Mouse (Mus musculus): ENCODE measurements around the gene Dhrs13. TPM values are rescaled to one million over a fixed set of nuclear protein-coding genes. Genes with fewer than 3 reads are reported as not detected.
"Not testable (repeated sequence)": the region's sequence is repeated elsewhere in the genome, so short reads cannot be mapped to it uniquely, and the experiment has no call there.

Gene Dhrs13
- polyA plus RNA-seq, 1 experiment from 2014 or later = 51.3 TPM

DNA sequence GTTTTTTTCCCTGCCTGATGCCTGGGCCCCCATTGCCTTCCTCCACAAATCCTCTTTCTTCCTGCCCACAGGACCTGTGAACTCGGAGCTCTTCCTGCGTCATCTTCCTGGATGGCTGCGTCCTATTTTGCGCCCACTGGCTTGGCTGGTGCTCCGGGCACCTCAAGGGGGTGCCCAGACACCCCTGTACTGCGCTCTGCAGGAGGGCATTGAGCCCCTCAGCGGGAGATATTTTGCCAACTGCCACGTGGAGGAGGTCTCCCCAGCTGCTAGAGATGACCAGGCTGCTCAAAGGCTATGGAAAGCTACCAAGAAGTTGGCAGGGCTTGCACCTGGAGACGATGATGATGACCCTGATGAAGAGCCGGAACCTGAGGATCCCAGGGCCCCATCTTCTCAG, 4.7 kb downstream of the Dhrs13 start:
- H3K27ac ChIP-seq (replicated peaks; ENCODE audit: low read depth, low read length) = no peak overlapping the region
- no peaks in the 10 kb centered on the region for H3K27me3 ChIP-seq (ENCODE audit: control insufficient read depth, insufficient read depth, low read length)
- ATAC-seq (ENCODE audit: low FRiP score, low TSS enrichment) = no peak
- no peak for DNase-seq
- 0 out of 2 replicates have a peak, but pooled peaks cover 12% of the 10 kb centered on the region for H3K36me3 ChIP-seq (ENCODE audit: control insufficient read depth, insufficient read depth, low read length)
- no peak overlapping the region for H3K4me3 ChIP-seq (replicated peaks; ENCODE audit: low read depth, low read length)
- H3K9ac ChIP-seq (replicated peaks; ENCODE audit: low read length) = no peak overlapping the region
- 84% methylated on average over 10 of the region's 10 CpGs for WGBS
- no peak overlapping the region for H3K4me2 ChIP-seq (ENCODE audit: low read length)
- no peaks in the 10 kb centered on the region for H3K9me3 ChIP-seq (ENCODE audit: control insufficient read depth, low read length)
- H3K4me1 ChIP-seq (ENCODE audit: control insufficient read depth, insufficient read depth, low read length) = peaks cover 23% of the 10 kb centered on the region

DNA sequence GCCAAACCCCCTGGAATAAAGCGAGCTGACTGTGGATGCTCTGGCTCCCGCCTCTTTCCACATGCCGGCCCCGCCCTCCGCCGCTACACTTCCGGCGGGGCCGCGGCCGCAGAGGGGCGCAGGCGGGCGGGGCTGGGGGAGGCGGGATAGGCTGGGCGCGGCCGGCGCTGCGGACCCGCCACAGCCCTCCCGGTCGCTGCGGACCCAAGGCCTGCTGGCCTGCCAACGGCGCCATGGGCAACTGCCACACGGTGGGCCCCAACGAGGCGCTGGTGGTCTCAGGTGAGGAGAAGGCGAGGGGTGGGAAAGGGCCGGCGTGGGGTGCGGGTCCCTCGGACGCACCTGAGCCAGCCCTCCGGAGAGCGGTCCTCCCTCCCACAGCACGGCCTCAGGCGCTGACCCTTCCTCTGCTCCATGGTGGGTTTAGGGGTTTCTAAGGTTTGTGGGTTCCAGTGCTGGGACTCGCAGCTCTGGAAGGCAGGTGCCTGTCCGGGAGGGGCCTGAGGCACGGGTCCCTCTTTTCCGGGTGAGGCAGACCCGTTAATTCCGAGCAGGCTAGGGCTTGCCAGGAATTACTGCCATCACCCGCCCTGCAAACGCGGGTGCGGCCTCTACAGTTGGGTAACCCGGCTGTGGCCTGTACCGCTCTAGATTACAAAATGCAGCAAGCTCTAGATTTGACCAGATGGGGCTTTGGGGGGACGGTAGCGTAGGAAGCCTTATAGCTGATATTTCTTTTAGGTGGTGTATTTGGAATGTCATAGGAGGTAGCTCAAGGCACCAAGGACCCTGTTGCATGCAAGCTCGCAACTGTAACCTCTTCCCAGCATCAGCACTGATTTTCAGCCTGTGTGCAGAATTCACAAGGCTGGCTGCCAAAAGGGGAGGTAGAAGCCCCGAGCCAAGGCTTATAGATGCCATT, 6.0 kb downstream of the Dhrs13 start, which contains the start of gene Flot2:
Gene Flot2 (plus strand): TSS at position 101 of the 922 bp plus-strand sequence.
- Histone ChIP-seq H3K4me2 (ENCODE audit: low read length) (peak within 1 kb of the TSS; percentile 82), H3K36me3 (ENCODE audit: control insufficient read depth, insufficient read depth, low read length) (0 out of 2 replicates have a peak, but pooled peaks cover 12% of the 10 kb centered on the region), H3K9me3 (ENCODE audit: control insufficient read depth, low read length) (no peaks in the 10 kb centered on the region), H3K9ac (replicated peaks; ENCODE audit: low read length) (peak within 1 kb of the TSS; percentile 94), H3K27ac (replicated peaks; ENCODE audit: low read depth, low read length) (peak within 1 kb of the TSS; percentile 86), H3K4me3 (replicated peaks; ENCODE audit: low read depth, low read length) (peak within 1 kb of the TSS; percentile 88), H3K4me1 (ENCODE audit: control insufficient read depth, insufficient read depth, low read length) (peaks cover 19% of the 10 kb centered on the region), H3K27me3 (ENCODE audit: control insufficient read depth, insufficient read depth, low read length) (no peaks in the 10 kb centered on the region)
- WGBS = 2% methylated on average over 52 of the region's 55 CpGs
- DNase-seq (peak; percentile 87), ATAC-seq (ENCODE audit: low FRiP score, low TSS enrichment) (peak; percentile 88)

DNA sequence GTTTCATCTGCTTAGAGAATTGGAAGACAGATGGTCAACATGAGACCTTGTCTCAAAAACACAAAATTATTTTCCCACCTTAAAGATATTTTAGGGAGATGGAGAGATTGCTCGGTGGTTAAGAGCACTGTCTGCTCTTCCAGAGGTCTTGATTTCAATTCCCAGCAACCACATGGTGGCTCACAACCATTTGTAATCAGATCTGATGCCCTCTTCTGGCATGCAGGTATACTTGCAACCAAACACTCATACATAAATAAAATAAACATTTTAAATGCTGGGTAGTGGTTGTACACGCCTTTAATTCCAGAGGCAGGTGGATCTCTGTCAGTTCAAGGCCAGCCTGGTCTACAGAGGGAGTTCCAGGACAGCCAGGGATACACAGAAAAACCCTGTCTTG, 8.8 kb downstream of the Dhrs13 start:
- H3K36me3 ChIP-seq (ENCODE audit: control insufficient read depth, insufficient read depth, low read length) = 0 out of 2 replicates have a peak, but pooled peaks cover 7% of the 10 kb centered on the region
- H3K4me1 ChIP-seq (ENCODE audit: control insufficient read depth, insufficient read depth, low read length) = peaks cover 11% of the 10 kb centered on the region; the same call in 1 of the 2 replicates
- no peak for ATAC-seq (ENCODE audit: low FRiP score, low TSS enrichment)
- no peak overlapping the region for H3K4me2 ChIP-seq (ENCODE audit: low read length)
- no peak overlapping the region for H3K9ac ChIP-seq (replicated peaks; ENCODE audit: low read length)
- H3K27me3 ChIP-seq (ENCODE audit: control insufficient read depth, insufficient read depth, low read length) = no peaks in the 10 kb centered on the region
- no peaks in the 10 kb centered on the region for H3K9me3 ChIP-seq (ENCODE audit: control insufficient read depth, low read length)
- no peak overlapping the region for H3K27ac ChIP-seq (replicated peaks; ENCODE audit: low read depth, low read length)
- H3K4me3 ChIP-seq (replicated peaks; ENCODE audit: low read depth, low read length) = no peak overlapping the region
- 71% methylated on average over 2 of the region's 2 CpGs for WGBS
- no peak for DNase-seq

DNA sequence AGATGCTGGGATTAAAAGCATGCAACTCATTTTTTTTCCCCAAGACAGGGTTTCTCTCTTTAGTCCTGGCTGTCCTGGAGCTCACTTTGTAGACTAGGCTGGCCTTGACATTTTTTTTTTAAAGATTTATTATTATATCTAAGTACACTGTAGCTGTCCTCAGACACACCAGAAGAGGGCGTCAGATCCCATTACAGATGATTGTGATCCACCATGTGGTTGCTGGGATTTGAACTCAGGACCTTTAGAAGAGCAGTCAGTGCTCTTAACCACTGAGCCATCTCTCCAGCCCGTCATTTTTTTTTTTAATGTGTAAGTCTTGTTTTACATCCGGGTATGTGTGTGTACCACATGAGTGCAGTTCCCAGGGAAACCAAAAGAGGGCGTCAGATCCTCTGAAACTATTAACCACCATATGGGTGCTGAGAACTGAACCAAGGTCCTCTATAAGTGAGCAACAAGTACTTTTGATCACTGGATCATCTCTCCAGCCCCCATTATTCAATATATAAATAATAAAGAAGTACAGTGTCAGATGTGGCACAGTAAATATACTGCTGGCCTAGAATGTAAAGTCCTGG, 10.3 kb downstream of the Dhrs13 start:
- H3K4me3 ChIP-seq (replicated peaks; ENCODE audit: low read depth, low read length); H3K27me3 ChIP-seq (ENCODE audit: control insufficient read depth, insufficient read depth, low read length); ATAC-seq (ENCODE audit: low FRiP score, low TSS enrichment); H3K4me2 ChIP-seq (ENCODE audit: low read length); H3K36me3 ChIP-seq (ENCODE audit: control insufficient read depth, insufficient read depth, low read length); H3K9ac ChIP-seq (replicated peaks; ENCODE audit: low read length); DNase-seq; H3K9me3 ChIP-seq (ENCODE audit: control insufficient read depth, low read length); H3K27ac ChIP-seq (replicated peaks; ENCODE audit: low read depth, low read length): not testable (repeated sequence)
- H3K4me1 ChIP-seq (ENCODE audit: control insufficient read depth, insufficient read depth, low read length) = peaks cover 11% of the 10 kb centered on the region; the same call in 1 of the 2 replicates
- WGBS = 95% methylated on average over 4 of the region's 4 CpGs

DNA sequence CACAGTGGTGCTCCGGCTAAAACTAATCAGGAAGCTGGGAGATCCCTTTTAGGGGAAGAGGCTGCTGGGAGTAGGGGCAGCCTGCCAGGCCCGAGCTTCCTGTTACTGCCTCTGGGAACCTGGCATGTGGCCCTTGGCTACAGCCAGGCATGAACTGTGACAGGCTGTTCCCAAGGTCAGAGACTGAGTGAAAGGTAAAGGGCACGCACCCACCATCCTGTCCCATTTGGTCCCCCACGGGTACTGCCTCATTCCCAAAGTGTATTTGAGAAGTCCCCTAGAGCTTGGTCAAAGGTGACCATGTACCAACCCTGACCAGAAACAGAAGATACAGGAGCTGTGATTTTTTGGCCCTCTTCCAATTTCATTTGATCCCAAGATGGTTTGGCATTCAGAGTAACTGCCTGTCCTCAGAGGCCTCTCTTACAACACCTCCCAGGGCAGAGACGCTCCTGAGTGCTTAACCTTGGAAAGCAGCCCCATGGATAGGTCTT, 12.7 kb downstream of the Dhrs13 start:
- ATAC-seq (ENCODE audit: low FRiP score, low TSS enrichment) (no peak), DNase-seq (peak; percentile 19)
- Histone ChIP-seq H3K4me2 (ENCODE audit: low read length) (no peak overlapping the region), H3K9me3 (ENCODE audit: control insufficient read depth, low read length) (no peaks in the 10 kb centered on the region), H3K9ac (replicated peaks; ENCODE audit: low read length) (no peak overlapping the region), H3K27me3 (ENCODE audit: control insufficient read depth, insufficient read depth, low read length) (no peaks in the 10 kb centered on the region), H3K4me1 (ENCODE audit: control insufficient read depth, insufficient read depth, low read length) (no peaks in the 10 kb centered on the region), H3K27ac (replicated peaks; ENCODE audit: low read depth, low read length) (no peak overlapping the region), H3K4me3 (replicated peaks; ENCODE audit: low read depth, low read length) (no peak overlapping the region), H3K36me3 (ENCODE audit: control insufficient read depth, insufficient read depth, low read length) (peaks cover 4% of the 10 kb centered on the region; the same call in 1 of the 2 replicates)
- WGBS = 87% methylated on average over 5 of the region's 5 CpGs

DNA sequence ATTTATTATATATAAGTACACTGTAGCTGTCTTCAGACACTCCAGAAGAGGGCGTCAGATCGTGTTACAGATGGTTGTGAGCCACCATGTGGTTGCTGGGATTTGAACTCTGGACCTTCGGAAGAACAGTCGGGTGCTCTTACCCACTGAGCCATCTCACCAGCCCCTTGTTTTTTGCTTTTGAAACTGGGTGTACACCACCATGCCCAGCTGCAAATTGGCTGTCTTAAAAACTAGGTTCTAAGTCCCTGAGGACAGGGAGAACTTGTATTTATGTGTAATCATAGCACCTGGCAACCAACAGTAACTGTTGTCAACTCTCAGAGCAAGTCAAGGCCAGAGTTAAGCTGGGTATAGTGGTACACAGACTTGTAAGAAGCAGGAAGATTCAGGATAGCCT, 16.6 kb downstream of the Dhrs13 start:
- H3K27me3 ChIP-seq (ENCODE audit: control insufficient read depth, insufficient read depth, low read length); ATAC-seq (ENCODE audit: low FRiP score, low TSS enrichment): not testable (repeated sequence)
- WGBS = 100% methylated on average over 3 of the region's 4 CpGs

DNA sequence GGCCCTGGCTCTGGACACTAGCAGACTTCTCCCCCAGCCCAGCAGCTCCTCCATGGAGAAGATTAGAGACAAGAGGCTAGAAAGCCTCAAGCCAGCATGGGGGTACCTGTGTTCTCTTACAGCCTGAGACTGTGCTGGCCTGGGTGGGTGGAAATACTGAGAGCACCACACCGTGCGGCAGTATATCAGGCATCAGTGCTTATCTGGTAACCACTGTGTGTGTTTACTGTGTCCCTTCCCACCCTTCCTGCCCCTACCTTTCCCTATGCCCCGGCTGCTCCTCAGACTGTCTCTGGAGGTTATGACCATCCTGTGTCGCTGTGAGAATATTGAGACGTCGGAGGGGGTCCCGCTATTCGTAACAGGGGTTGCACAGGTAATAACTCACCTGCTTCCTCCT, 21.0 kb downstream of the Dhrs13 start:
- WGBS = 95% methylated on average over 8 of the region's 8 CpGs
- Histone ChIP-seq H3K36me3 (ENCODE audit: control insufficient read depth, insufficient read depth, low read length) (peaks cover 75% of the 10 kb centered on the region), H3K4me2 (ENCODE audit: low read length) (no peak overlapping the region), H3K9me3 (ENCODE audit: control insufficient read depth, low read length) (no peaks in the 10 kb centered on the region), H3K4me1 (ENCODE audit: control insufficient read depth, insufficient read depth, low read length) (no peaks in the 10 kb centered on the region), H3K9ac (replicated peaks; ENCODE audit: low read length) (no peak overlapping the region), H3K4me3 (replicated peaks; ENCODE audit: low read depth, low read length) (no peak overlapping the region), H3K27ac (replicated peaks; ENCODE audit: low read depth, low read length) (no peak overlapping the region), H3K27me3 (ENCODE audit: control insufficient read depth, insufficient read depth, low read length) (no peaks in the 10 kb centered on the region)
- ATAC-seq (ENCODE audit: low FRiP score, low TSS enrichment) (no peak), DNase-seq (no peak)

More for the DNA sequence above, 16.6 kb downstream of the Dhrs13 start:
- not testable (repeated sequence) for DNase-seq; H3K4me1 ChIP-seq (ENCODE audit: control insufficient read depth, insufficient read depth, low read length); H3K27ac ChIP-seq (replicated peaks; ENCODE audit: low read depth, low read length); H3K9ac ChIP-seq (replicated peaks; ENCODE audit: low read length); H3K4me2 ChIP-seq (ENCODE audit: low read length); H3K9me3 ChIP-seq (ENCODE audit: control insufficient read depth, low read length); H3K4me3 ChIP-seq (replicated peaks; ENCODE audit: low read depth, low read length)
- H3K36me3 ChIP-seq (ENCODE audit: control insufficient read depth, insufficient read depth, low read length) = peaks cover 31% of the 10 kb centered on the region

DNA sequence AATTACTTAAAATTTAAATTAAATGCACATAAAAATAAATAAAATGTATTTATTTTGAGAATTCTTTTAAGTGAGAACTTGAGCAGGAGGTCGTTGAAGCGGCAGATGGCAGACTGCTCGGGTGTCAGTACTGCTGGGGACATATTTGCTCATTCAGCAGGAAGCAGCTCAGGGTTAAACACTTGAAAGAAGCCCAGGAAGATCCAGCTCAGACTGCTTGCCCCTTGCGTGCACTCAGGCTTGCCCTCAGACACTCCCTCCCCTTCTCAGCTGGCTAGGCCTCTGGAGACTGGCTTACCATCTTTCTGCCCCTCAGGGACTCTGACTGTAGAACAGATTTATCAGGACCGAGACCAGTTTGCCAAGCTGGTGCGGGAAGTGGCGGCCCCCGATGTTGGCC, 24.9 kb downstream of the Dhrs13 start:
- Histone ChIP-seq H3K4me3 (replicated peaks; ENCODE audit: low read depth, low read length) (no peak overlapping the region), H3K9me3 (ENCODE audit: control insufficient read depth, low read length) (no peaks in the 10 kb centered on the region), H3K4me1 (ENCODE audit: control insufficient read depth, insufficient read depth, low read length) (no peaks in the 10 kb centered on the region), H3K4me2 (ENCODE audit: low read length) (no peak overlapping the region), H3K9ac (replicated peaks; ENCODE audit: low read length) (no peak overlapping the region), H3K36me3 (ENCODE audit: control insufficient read depth, insufficient read depth, low read length) (peaks cover 80% of the 10 kb centered on the region), H3K27ac (replicated peaks; ENCODE audit: low read depth, low read length) (no peak overlapping the region), H3K27me3 (ENCODE audit: control insufficient read depth, insufficient read depth, low read length) (no peaks in the 10 kb centered on the region)
- 76% methylated on average over 8 of the region's 8 CpGs for WGBS
- no peak for DNase-seq
- ATAC-seq (ENCODE audit: low FRiP score, low TSS enrichment) = no peak

All from midbrain, embryonic 14.5 days (tissue).